Mouse (Mus musculus) testis, adult 2 months (tissue): ENCODE measurements around the gene Dlg2. TPM values are rescaled to one million over a fixed set of nuclear protein-coding genes. Genes with fewer than 3 reads are reported as not detected.

ENCODE experiments used
- H3K27ac ChIP-seq: fragments of 200-500 bp; 2 replicates; pipeline ENCODE4 v1.5.1; 2012; ENCODE audit warnings: low read depth, low read length; ENCODE audit not compliant: control insufficient read depth, insufficient read depth
- H3K27me3 ChIP-seq: fragments of 200-500 bp; 2 replicates; pipeline ENCODE4 v1.6.1; 2012; ENCODE audit warnings: mild to moderate bottlenecking, low read length, moderate library complexity; ENCODE audit not compliant: control insufficient read depth, insufficient read depth
- H3K36me3 ChIP-seq: fragments of 200-500 bp; 2 replicates; pipeline ENCODE4 v1.6.1; 2012; ENCODE audit warnings: mild to moderate bottlenecking, low read length; ENCODE audit not compliant: control insufficient read depth, insufficient read depth
- H3K4me1 ChIP-seq: fragments of 200-500 bp; 2 replicates; pipeline ENCODE4 v1.6.1; 2012; ENCODE audit warnings: low read length; ENCODE audit not compliant: control insufficient read depth, insufficient read depth
- H3K4me3 ChIP-seq: fragments of 200-500 bp; 2 replicates; pipeline ENCODE4 v1.5.1; 2012; ENCODE audit warnings: low read depth, mild to moderate bottlenecking, low read length, moderate library complexity, mixed read lengths; ENCODE audit not compliant: control insufficient read depth
- CTCF ChIP-seq: fragments of 200-500 bp; IDR thresholded peaks from 2 replicates; pipeline ENCODE4 v1.5.1; 2012; ENCODE audit warnings: low read depth, mild to moderate bottlenecking, inconsistent platforms, low read length, moderate library complexity; ENCODE audit not compliant: control insufficient read depth, insufficient read depth, insufficient replicate concordance
- POLR2A ChIP-seq: fragments of 200-500 bp; IDR thresholded peaks from 2 replicates; pipeline ENCODE4 v1.6.1; 2012; ENCODE audit warnings: low read depth, mild to moderate bottlenecking, inconsistent platforms, low read length, moderate library complexity; ENCODE audit not compliant: control insufficient read depth
- polyA plus RNA-seq: library from polyadenylated mRNA; depleted of rRNA; stranded (reverse); fragments of >200 nt; gene quantifications from 2 replicates; pipeline ENCODE4 v1.2.3, GENCODE M21; 2012

Dlg2 gene
- polyA plus RNA-seq, 1 experiment, result 13.3 TPM

- TF ChIP-seq CTCF, result no peak
- TF ChIP-seq POLR2A, result no peak
- Histone ChIP-seq H3K27me3 (no peaks in the 10 kb centered on the region), H3K27ac (no peak overlapping the region), H3K4me3 (no peak overlapping the region), H3K36me3 (no peaks in the 10 kb centered on the region), H3K4me1 (no peaks in the 10 kb centered on the region)
These were observed 912.8 kb downstream of the Dlg2 start for GRCm38 (mm10) chr7:91389272-91389671.

- Histone ChIP-seq H3K27me3 (no peaks in the 10 kb centered on the region), H3K27ac (no peak overlapping the region), H3K4me1 (no peaks in the 10 kb centered on the region), H3K36me3 (no peaks in the 10 kb centered on the region), H3K4me3 (no peak overlapping the region)
- TF ChIP-seq CTCF, result no peak
- no peak for TF ChIP-seq POLR2A
These were observed 921.4 kb downstream of the Dlg2 start for GRCm38 (mm10) chr7:91397827-91398226.

GRCm38 (mm10) chr7:91412109-91412508 lies 935.6 kb downstream of the Dlg2 start:
- Histone ChIP-seq H3K4me3 (no peak overlapping the region), H3K27ac (no peak overlapping the region), H3K27me3 (no peaks in the 10 kb centered on the region), H3K36me3 (no peaks in the 10 kb centered on the region), H3K4me1 (no peaks in the 10 kb centered on the region)
- TF ChIP-seq CTCF (no peak), POLR2A (no peak)

GRCm38 (mm10) chr7:91414150-91414549 lies 937.7 kb downstream of the Dlg2 start:
- H3K4me3 ChIP-seq, result no peak overlapping the region
- no peak overlapping the region for H3K27ac ChIP-seq
- TF ChIP-seq POLR2A, result no peak
- no peak for TF ChIP-seq CTCF
- no peaks in the 10 kb centered on the region for H3K36me3 ChIP-seq
- no peaks in the 10 kb centered on the region for H3K4me1 ChIP-seq
- H3K27me3 ChIP-seq, result no peaks in the 10 kb centered on the region

- H3K27me3 ChIP-seq, result no peaks in the 10 kb centered on the region
- H3K4me3 ChIP-seq, result no peak overlapping the region
These were observed 938.3 kb downstream of the Dlg2 start for GRCm38 (mm10) chr7:91414749-91415148.

GRCm38 (mm10) chr7:91420215-91420614 lies 943.7 kb downstream of the Dlg2 start:
- no peak overlapping the region for H3K4me3 ChIP-seq
- H3K36me3 ChIP-seq, result no peaks in the 10 kb centered on the region
- H3K27ac ChIP-seq, result no peak overlapping the region
- no peak for TF ChIP-seq POLR2A
- no peak for TF ChIP-seq CTCF
- no peaks in the 10 kb centered on the region for H3K4me1 ChIP-seq
- no peaks in the 10 kb centered on the region for H3K27me3 ChIP-seq

More at GRCm38 (mm10) chr7:91414749-91415148, 938.3 kb downstream of the Dlg2 start:
- no peaks in the 10 kb centered on the region for H3K36me3 ChIP-seq
- no peaks in the 10 kb centered on the region for H3K4me1 ChIP-seq
- H3K27ac ChIP-seq, result no peak overlapping the region
- no peak for TF ChIP-seq POLR2A
- TF ChIP-seq CTCF, result no peak

- Histone ChIP-seq H3K4me1 (no peaks in the 10 kb centered on the region), H3K36me3 (no peaks in the 10 kb centered on the region), H3K27me3 (no peaks in the 10 kb centered on the region), H3K27ac (no peak overlapping the region), H3K4me3 (no peak overlapping the region)
- no peak for TF ChIP-seq POLR2A
- no peak for TF ChIP-seq CTCF
These were observed 947.3 kb downstream of the Dlg2 start for GRCm38 (mm10) chr7:91423784-91424183.
